Mouse (Mus musculus): ENCODE results near the gene Arhgdia. TPM values are rescaled to one million over a fixed set of nuclear protein-coding genes. Genes with fewer than 3 reads are reported as not detected.

Arhgdia gene
- polyA plus RNA-seq, 1 experiment from 2014 or later, result 966 TPM

GRCm38 (mm10) chr11:120618619-120619535 lies 37.5 kb upstream of the Arhgdia start:
- Histone ChIP-seq H3K4me3 (ENCODE audit: inconsistent target) (no peak overlapping the region), H3K79me2 (ENCODE audit: inconsistent target) (peaks cover 70% of the 10 kb centered on the region), H3K27ac (peak overlapping the region; percentile 59), H3K36me3 (ENCODE audit: inconsistent target) (peaks cover 60% of the 10 kb centered on the region)
- WGBS (ENCODE audit: missing documents), result 97% methylated on average over 23 of the region's 25 CpGs

DNA sequence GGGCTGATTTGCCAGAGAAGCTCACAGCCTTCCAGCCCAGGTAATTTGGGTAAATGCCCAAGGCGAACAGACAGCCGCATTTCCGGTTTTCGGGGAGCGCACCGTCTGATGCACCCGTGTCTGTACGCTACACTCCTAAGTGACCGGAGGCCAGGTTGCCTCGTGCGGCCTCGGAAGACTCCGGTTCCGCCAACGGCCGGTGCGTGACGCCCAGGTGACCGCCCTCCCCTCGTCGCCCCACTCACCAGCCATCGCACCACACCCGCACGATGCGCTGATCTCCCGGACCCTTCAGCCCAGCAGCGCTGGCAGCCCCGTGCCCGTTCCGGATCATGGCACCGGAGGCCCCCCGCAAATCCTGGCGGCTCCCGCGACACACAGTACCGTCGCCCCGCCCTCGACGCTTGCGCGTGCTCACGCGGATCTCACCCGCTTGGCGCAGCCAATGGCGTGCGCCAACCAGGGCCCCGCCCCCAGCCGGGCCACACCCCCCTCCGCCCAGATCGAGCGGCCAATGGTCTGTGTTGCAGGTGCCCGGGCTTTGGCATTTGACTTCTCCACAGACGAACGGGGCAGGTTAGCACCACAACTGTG lies 36.2 kb upstream of the Arhgdia start, which contains the start of gene Pcyt2:
Gene Pcyt2 (minus strand): TSS at position 418 of the 594 bp plus-strand sequence.
- WGBS (ENCODE audit: missing documents), result under 1% methylated on average over 55 of the region's 56 CpGs
- Histone ChIP-seq H3K27ac (peak within 1 kb of the TSS; percentile 84), H3K36me3 (ENCODE audit: inconsistent target) (peaks cover 58% of the 10 kb centered on the region), H3K79me2 (ENCODE audit: inconsistent target) (peaks cover 64% of the 10 kb centered on the region), H3K4me3 (ENCODE audit: inconsistent target) (peak within 1 kb of the TSS; percentile 94)

GRCm38 (mm10) chr11:120616617-120617294 lies 35.3 kb upstream of the Arhgdia start:
- H3K27ac ChIP-seq, result peak overlapping the region; percentile 84
- peaks cover 55% of the 10 kb centered on the region for H3K36me3 ChIP-seq (ENCODE audit: inconsistent target)
- 49% methylated on average over 4 of the region's 4 CpGs for WGBS (ENCODE audit: missing documents)

GRCm38 (mm10) chr11:120615606-120616203 lies 34.3 kb upstream of the Arhgdia start:
- WGBS (ENCODE audit: missing documents), result 87% methylated on average over 11 of the region's 11 CpGs
- H3K27ac ChIP-seq, result no peak overlapping the region
- peaks cover 46% of the 10 kb centered on the region for H3K79me2 ChIP-seq (ENCODE audit: inconsistent target)
- peaks cover 55% of the 10 kb centered on the region for H3K36me3 ChIP-seq (ENCODE audit: inconsistent target)
- H3K4me3 ChIP-seq (ENCODE audit: inconsistent target), result peak overlapping the region; percentile 94; the same call in 1 of the 2 replicates

More at GRCm38 (mm10) chr11:120616617-120617294, 35.3 kb upstream of the Arhgdia start:
- peak overlapping the region; percentile 94 for H3K4me3 ChIP-seq (ENCODE audit: inconsistent target)
- H3K79me2 ChIP-seq (ENCODE audit: inconsistent target), result peaks cover 55% of the 10 kb centered on the region

- no peak overlapping the region for H3K27ac ChIP-seq
- 96% methylated on average over 6 of the region's 6 CpGs for WGBS (ENCODE audit: missing documents)
- H3K4me3 ChIP-seq (ENCODE audit: inconsistent target), result no peak overlapping the region
- H3K79me2 ChIP-seq (ENCODE audit: inconsistent target), result peaks cover 43% of the 10 kb centered on the region
- peaks cover 55% of the 10 kb centered on the region for H3K36me3 ChIP-seq (ENCODE audit: inconsistent target)
These were observed 33.7 kb upstream of the Arhgdia start for GRCm38 (mm10) chr11:120615167-120615566.

GRCm38 (mm10) chr11:120613976-120614375 lies 32.6 kb upstream of the Arhgdia start:
- WGBS (ENCODE audit: missing documents), result 82% methylated on average over 8 of the region's 8 CpGs
- H3K27ac ChIP-seq, result no peak overlapping the region
- peaks cover 43% of the 10 kb centered on the region for H3K79me2 ChIP-seq (ENCODE audit: inconsistent target)
- no peak overlapping the region for H3K4me3 ChIP-seq (ENCODE audit: inconsistent target)
- H3K36me3 ChIP-seq (ENCODE audit: inconsistent target), result peaks cover 49% of the 10 kb centered on the region; the same call in 1 of the 2 replicates

DNA sequence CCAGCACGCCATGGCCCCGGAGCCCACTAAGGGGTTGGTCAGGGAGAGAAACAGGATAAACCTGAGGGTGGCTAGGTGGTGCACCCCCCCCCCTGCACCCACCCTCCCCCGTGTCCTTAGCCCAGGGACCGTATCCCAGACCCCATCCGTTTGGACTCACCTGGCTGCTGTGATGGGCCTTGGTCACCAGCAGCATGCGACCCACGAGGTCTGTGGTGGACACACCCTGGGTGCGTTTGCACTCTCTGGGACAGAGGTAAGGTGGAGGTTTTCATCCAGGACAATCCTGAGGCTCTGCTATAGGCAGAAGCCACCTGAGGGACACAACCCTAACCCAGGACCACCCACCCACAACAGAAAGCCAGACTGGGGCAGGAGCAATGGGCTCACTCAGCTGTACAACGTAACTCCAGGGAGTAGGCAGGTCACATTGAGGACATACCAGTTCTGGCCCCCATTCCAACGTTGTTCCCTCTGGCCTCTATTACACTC lies 32.1 kb upstream of the Arhgdia start:
- H3K79me2 ChIP-seq (ENCODE audit: inconsistent target), result peaks cover 43% of the 10 kb centered on the region
- H3K36me3 ChIP-seq (ENCODE audit: inconsistent target), result peaks cover 45% of the 10 kb centered on the region; the same call in 1 of the 2 replicates
- H3K4me3 ChIP-seq (ENCODE audit: inconsistent target), result no peak overlapping the region
- H3K27ac ChIP-seq, result no peak overlapping the region
- 98% methylated on average over 9 of the region's 10 CpGs for WGBS (ENCODE audit: missing documents)

- 64% methylated on average over 6 of the region's 6 CpGs for WGBS (ENCODE audit: missing documents)
- Histone ChIP-seq H3K79me2 (ENCODE audit: inconsistent target) (peaks cover 43% of the 10 kb centered on the region), H3K36me3 (ENCODE audit: inconsistent target) (peaks cover 40% of the 10 kb centered on the region; the same call in 1 of the 2 replicates), H3K27ac (no peak overlapping the region), H3K4me3 (ENCODE audit: inconsistent target) (no peak overlapping the region)
These were observed 31.3 kb upstream of the Arhgdia start for GRCm38 (mm10) chr11:120612763-120613162.

- Histone ChIP-seq H3K4me3 (ENCODE audit: inconsistent target) (no peak overlapping the region), H3K36me3 (ENCODE audit: inconsistent target) (peaks cover 40% of the 10 kb centered on the region; the same call in 1 of the 2 replicates), H3K79me2 (ENCODE audit: inconsistent target) (peaks cover 23% of the 10 kb centered on the region), H3K27ac (no peak overlapping the region)
- WGBS (ENCODE audit: missing documents), result 91% methylated on average over 7 of the region's 9 CpGs
These were observed 29.1 kb upstream of the Arhgdia start for GRCm38 (mm10) chr11:120610477-120611046.

DNA sequence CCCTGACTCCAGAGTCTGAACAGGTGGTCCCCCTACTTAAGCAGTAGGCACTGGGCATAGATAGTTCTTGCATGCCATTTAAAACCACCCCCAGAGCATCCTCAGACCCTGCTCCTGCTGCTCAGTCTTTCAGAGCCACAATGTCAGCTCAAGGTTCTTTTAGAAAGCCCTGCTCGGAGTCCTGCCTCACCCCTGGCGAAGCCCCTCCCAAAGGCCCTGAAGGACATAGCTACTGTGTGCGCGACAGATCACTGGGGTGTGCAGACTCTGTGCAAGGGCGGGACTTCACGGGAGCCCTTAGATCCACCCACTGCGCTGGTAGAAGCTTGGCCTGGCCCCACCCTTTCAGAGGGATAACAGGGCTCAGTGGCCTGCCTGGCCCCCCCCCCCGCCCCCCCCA lies 27.8 kb upstream of the Arhgdia start:
- H3K79me2 ChIP-seq (ENCODE audit: inconsistent target), result peaks cover 10% of the 10 kb centered on the region; the same call in 1 of the 2 replicates
- H3K36me3 ChIP-seq (ENCODE audit: inconsistent target), result peaks cover 52% of the 10 kb centered on the region; the same call in 1 of the 2 replicates
- H3K4me3 ChIP-seq (ENCODE audit: inconsistent target), result no peak overlapping the region
- H3K27ac ChIP-seq, result no peak overlapping the region
- WGBS (ENCODE audit: missing documents), result 90% methylated on average over 7 of the region's 8 CpGs

DNA sequence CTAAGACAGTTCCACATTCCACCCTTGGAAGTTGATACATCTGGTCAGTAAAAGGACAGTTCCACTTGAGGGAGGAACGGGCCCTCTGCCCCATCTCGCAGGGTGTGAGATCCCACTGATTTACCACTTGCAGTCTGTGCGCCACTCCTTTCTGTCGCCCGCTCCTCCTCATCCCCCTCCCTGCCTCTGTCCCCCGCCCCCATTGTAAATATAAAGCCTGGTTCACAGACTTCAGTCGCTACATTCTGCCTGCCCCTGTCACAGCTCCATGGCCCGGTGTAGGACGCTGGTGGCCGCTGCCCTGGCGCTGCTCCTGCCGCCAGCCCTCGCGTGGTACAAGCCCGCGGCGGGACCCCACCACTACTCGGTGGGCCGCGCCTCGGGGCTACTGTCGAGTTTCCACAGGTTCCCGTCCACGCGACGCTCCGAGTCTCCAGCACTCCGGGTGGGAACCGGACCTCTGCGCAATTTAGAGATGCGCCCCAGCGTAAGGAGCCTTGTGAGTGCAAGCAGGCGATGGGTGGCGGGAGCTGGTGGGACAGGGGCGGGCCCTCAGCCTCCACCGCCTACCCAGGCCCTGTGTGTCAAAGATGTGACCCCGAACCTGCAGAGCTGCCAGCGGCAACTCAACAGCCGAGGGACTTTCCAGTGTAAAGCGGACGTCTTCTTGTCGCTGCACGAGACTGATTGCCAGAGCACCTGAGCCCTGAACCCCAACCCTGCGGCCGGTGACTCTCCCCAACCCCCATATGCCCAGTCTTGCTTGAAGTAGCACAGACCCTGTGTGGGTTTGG lies 27.0 kb upstream of the Arhgdia start, which contains the start of gene Npb:
Gene Npb (plus strand): TSS at position 237 of the 794 bp plus-strand sequence.
- Histone ChIP-seq H3K4me3 (ENCODE audit: inconsistent target) (no peak within 1 kb of the TSS), H3K27ac (no peak within 1 kb of the TSS), H3K79me2 (ENCODE audit: inconsistent target) (peaks cover 2% of the 10 kb centered on the region; the same call in 1 of the 2 replicates), H3K36me3 (ENCODE audit: inconsistent target) (peaks cover 53% of the 10 kb centered on the region; the same call in 1 of the 2 replicates)
- WGBS (ENCODE audit: missing documents), result 29% methylated on average over 45 of the region's 45 CpGs

- WGBS (ENCODE audit: missing documents), result 93% methylated on average over 4 of the region's 4 CpGs
- Histone ChIP-seq H3K36me3 (ENCODE audit: inconsistent target) (peaks cover 57% of the 10 kb centered on the region; the same call in 1 of the 2 replicates), H3K4me3 (ENCODE audit: inconsistent target) (no peak overlapping the region), H3K27ac (no peak overlapping the region), H3K79me2 (ENCODE audit: inconsistent target) (no peaks in the 10 kb centered on the region)
These were observed 25.3 kb upstream of the Arhgdia start for GRCm38 (mm10) chr11:120606764-120607163.

- no peak overlapping the region for H3K4me3 ChIP-seq (ENCODE audit: inconsistent target)
- 89% methylated on average over 7 of the region's 7 CpGs for WGBS (ENCODE audit: missing documents)
- H3K27ac ChIP-seq, result no peak overlapping the region
- peaks cover 53% of the 10 kb centered on the region; the same call in 1 of the 2 replicates for H3K36me3 ChIP-seq (ENCODE audit: inconsistent target)
- H3K79me2 ChIP-seq (ENCODE audit: inconsistent target), result no peaks in the 10 kb centered on the region
These were observed 24.2 kb upstream of the Arhgdia start for GRCm38 (mm10) chr11:120605667-120606066.
